Mouse (Mus musculus): ENCODE results near the gene Prdm15. TPM values are rescaled to one million over a fixed set of nuclear protein-coding genes. Genes with fewer than 3 reads are reported as not detected.

Gene Prdm15
- polyA plus RNA-seq, 1 experiment from 2014 or later = 9.4 TPM

GRCm38 (mm10) chr16:97863932-97864467 lies 12.3 kb upstream of the Prdm15 start:
- H3K36me3 ChIP-seq = peaks cover 17% of the 10 kb centered on the region
- no peak for ATAC-seq (ENCODE audit: low FRiP score)
- 88% methylated on average over 3 of the region's 3 CpGs for WGBS
- H3K4me1 ChIP-seq = no peaks in the 10 kb centered on the region
- no peak overlapping the region for H3K4me3 ChIP-seq (replicated peaks)
- no peak overlapping the region for H3K4me2 ChIP-seq
- H3K27me3 ChIP-seq (replicated peaks) = no peaks in the 10 kb centered on the region
- no peaks in the 10 kb centered on the region for H3K9me3 ChIP-seq (replicated peaks)
- no peak overlapping the region for H3K27ac ChIP-seq (replicated peaks)
- no peak overlapping the region for H3K9ac ChIP-seq (replicated peaks)

GRCm38 (mm10) chr16:97856050-97856449 lies 4.4 kb upstream of the Prdm15 start:
- Histone ChIP-seq H3K4me3 (replicated peaks) (no peak overlapping the region), H3K4me1 (peaks cover 9% of the 10 kb centered on the region), H3K4me2 (no peak overlapping the region), H3K9me3 (replicated peaks) (no peaks in the 10 kb centered on the region), H3K27ac (replicated peaks) (no peak overlapping the region), H3K27me3 (replicated peaks) (no peaks in the 10 kb centered on the region), H3K36me3 (peaks cover 12% of the 10 kb centered on the region; the same call in 1 of the 2 replicates), H3K9ac (replicated peaks) (no peak overlapping the region)
- no peak for ATAC-seq (ENCODE audit: low FRiP score)

- under 1% methylated on average over 77 of the region's 77 CpGs for WGBS
- peaks cover 29% of the 10 kb centered on the region for H3K4me1 ChIP-seq
- H3K4me3 ChIP-seq (replicated peaks) = peak overlapping the region; percentile 94
- H3K9ac ChIP-seq (replicated peaks) = peak overlapping the region; percentile 98
- peak overlapping the region; percentile 84 for H3K4me2 ChIP-seq
- no peaks in the 10 kb centered on the region; the same call in 1 of the 2 replicates for H3K36me3 ChIP-seq
- H3K27me3 ChIP-seq (replicated peaks) = no peaks in the 10 kb centered on the region
- peak overlapping the region; percentile 100 for H3K27ac ChIP-seq (replicated peaks)
- ATAC-seq (ENCODE audit: low FRiP score) = peak; percentile 90
- no peaks in the 10 kb centered on the region for H3K9me3 ChIP-seq (replicated peaks)
Measured at GRCm38 (mm10) chr16:97851061-97851740, 449 bp downstream of the Prdm15 start.

GRCm38 (mm10) chr16:97850667-97851060 lies 986 bp downstream of the Prdm15 start:
- Histone ChIP-seq H3K27ac (replicated peaks) (peak overlapping the region; percentile 100), H3K9ac (replicated peaks) (peak overlapping the region; percentile 98), H3K36me3 (peaks cover 3% of the 10 kb centered on the region; the same call in 1 of the 2 replicates), H3K4me2 (peak overlapping the region; percentile 84), H3K9me3 (replicated peaks) (no peaks in the 10 kb centered on the region), H3K27me3 (replicated peaks) (no peaks in the 10 kb centered on the region), H3K4me1 (peaks cover 29% of the 10 kb centered on the region), H3K4me3 (replicated peaks) (peak overlapping the region; percentile 94)
- ATAC-seq (ENCODE audit: low FRiP score) = peak; percentile 71
- 2% methylated on average over 11 of the region's 11 CpGs for WGBS

- WGBS = 68% methylated on average over 6 of the region's 6 CpGs
- Histone ChIP-seq H3K4me2 (no peak overlapping the region), H3K9me3 (replicated peaks) (no peaks in the 10 kb centered on the region), H3K27me3 (replicated peaks) (no peaks in the 10 kb centered on the region), H3K4me1 (peaks cover 29% of the 10 kb centered on the region), H3K9ac (replicated peaks) (no peak overlapping the region), H3K36me3 (peaks cover 3% of the 10 kb centered on the region; the same call in 1 of the 2 replicates), H3K4me3 (replicated peaks) (no peak overlapping the region), H3K27ac (replicated peaks) (no peak overlapping the region)
- ATAC-seq (ENCODE audit: low FRiP score) = no peak
Measured at GRCm38 (mm10) chr16:97848832-97849231, 2.8 kb downstream of the Prdm15 start.

GRCm38 (mm10) chr16:97844967-97845937 lies 6.4 kb downstream of the Prdm15 start:
- 90% methylated on average over 12 of the region's 12 CpGs for WGBS

GRCm38 (mm10) chr16:97832154-97832553 lies 19.5 kb downstream of the Prdm15 start:
- WGBS = 91% methylated on average over 3 of the region's 3 CpGs
- Histone ChIP-seq H3K4me2 (no peak overlapping the region), H3K9ac (replicated peaks) (no peak overlapping the region), H3K27ac (replicated peaks) (no peak overlapping the region), H3K4me1 (no peaks in the 10 kb centered on the region), H3K9me3 (replicated peaks) (no peaks in the 10 kb centered on the region), H3K27me3 (replicated peaks) (no peaks in the 10 kb centered on the region), H3K4me3 (replicated peaks) (no peak overlapping the region), H3K36me3 (peaks cover 82% of the 10 kb centered on the region)
- no peak for ATAC-seq (ENCODE audit: low FRiP score)

More at GRCm38 (mm10) chr16:97844967-97845937, 6.4 kb downstream of the Prdm15 start:
- ATAC-seq (ENCODE audit: low FRiP score) = no peak
- Histone ChIP-seq H3K4me3 (replicated peaks) (no peak overlapping the region), H3K4me1 (peaks cover 16% of the 10 kb centered on the region), H3K9me3 (replicated peaks) (no peaks in the 10 kb centered on the region), H3K4me2 (no peak overlapping the region), H3K27me3 (replicated peaks) (no peaks in the 10 kb centered on the region), H3K9ac (replicated peaks) (no peak overlapping the region), H3K36me3 (peaks cover 3% of the 10 kb centered on the region; the same call in 1 of the 2 replicates), H3K27ac (replicated peaks) (no peak overlapping the region)

- ATAC-seq (ENCODE audit: low FRiP score) = no peak
- Histone ChIP-seq H3K27ac (replicated peaks) (no peak overlapping the region), H3K4me1 (no peaks in the 10 kb centered on the region), H3K4me2 (no peak overlapping the region), H3K4me3 (replicated peaks) (no peak overlapping the region), H3K9ac (replicated peaks) (no peak overlapping the region), H3K9me3 (replicated peaks) (no peaks in the 10 kb centered on the region), H3K27me3 (replicated peaks) (no peaks in the 10 kb centered on the region), H3K36me3 (peaks cover 60% of the 10 kb centered on the region)
- 97% methylated on average over 1 of the region's 1 CpGs for WGBS
Measured at GRCm38 (mm10) chr16:97828207-97828606, 23.4 kb downstream of the Prdm15 start.

GRCm38 (mm10) chr16:97823311-97824007 lies 28.2 kb downstream of the Prdm15 start:
- no peak overlapping the region for H3K9ac ChIP-seq (replicated peaks)
- H3K4me2 ChIP-seq = no peak overlapping the region
- H3K36me3 ChIP-seq = peaks cover 55% of the 10 kb centered on the region
- H3K4me1 ChIP-seq = no peaks in the 10 kb centered on the region
- no peaks in the 10 kb centered on the region for H3K27me3 ChIP-seq (replicated peaks)
- ATAC-seq (ENCODE audit: low FRiP score) = no peak
- 95% methylated on average over 6 of the region's 6 CpGs for WGBS
- H3K9me3 ChIP-seq (replicated peaks) = no peaks in the 10 kb centered on the region
- no peak overlapping the region for H3K27ac ChIP-seq (replicated peaks)
- H3K4me3 ChIP-seq (replicated peaks) = no peak overlapping the region

- H3K27ac ChIP-seq (replicated peaks) = no peak overlapping the region
- H3K4me2 ChIP-seq = no peak overlapping the region
- no peak overlapping the region for H3K4me3 ChIP-seq (replicated peaks)
- H3K27me3 ChIP-seq (replicated peaks) = no peaks in the 10 kb centered on the region
- no peak for ATAC-seq (ENCODE audit: low FRiP score)
- WGBS = 88% methylated on average over 4 of the region's 4 CpGs
- peaks cover 72% of the 10 kb centered on the region for H3K36me3 ChIP-seq
- no peaks in the 10 kb centered on the region for H3K4me1 ChIP-seq
- H3K9ac ChIP-seq (replicated peaks) = no peak overlapping the region
- no peaks in the 10 kb centered on the region for H3K9me3 ChIP-seq (replicated peaks)
Measured at GRCm38 (mm10) chr16:97819532-97819931, 32.1 kb downstream of the Prdm15 start.

GRCm38 (mm10) chr16:97817414-97817813 lies 34.2 kb downstream of the Prdm15 start:
- no peak overlapping the region for H3K9ac ChIP-seq (replicated peaks)
- no peak overlapping the region for H3K4me3 ChIP-seq (replicated peaks)
- no peaks in the 10 kb centered on the region for H3K27me3 ChIP-seq (replicated peaks)
- H3K27ac ChIP-seq (replicated peaks) = no peak overlapping the region
- ATAC-seq (ENCODE audit: low FRiP score) = no peak
- H3K36me3 ChIP-seq = peaks cover 87% of the 10 kb centered on the region
- no peaks in the 10 kb centered on the region for H3K9me3 ChIP-seq (replicated peaks)
- H3K4me2 ChIP-seq = no peak overlapping the region
- WGBS = 82% methylated on average over 1 of the region's 1 CpGs
- no peaks in the 10 kb centered on the region for H3K4me1 ChIP-seq

All from neural tube, embryonic 15.5 days (tissue).